Mouse (Mus musculus): ENCODE measurements around the gene Fancg.
"Not testable (repeated sequence)": the region's sequence is repeated elsewhere in the genome, so short reads cannot be mapped to it uniquely, and the experiment has no call there.

The Fancg gene

DNA sequence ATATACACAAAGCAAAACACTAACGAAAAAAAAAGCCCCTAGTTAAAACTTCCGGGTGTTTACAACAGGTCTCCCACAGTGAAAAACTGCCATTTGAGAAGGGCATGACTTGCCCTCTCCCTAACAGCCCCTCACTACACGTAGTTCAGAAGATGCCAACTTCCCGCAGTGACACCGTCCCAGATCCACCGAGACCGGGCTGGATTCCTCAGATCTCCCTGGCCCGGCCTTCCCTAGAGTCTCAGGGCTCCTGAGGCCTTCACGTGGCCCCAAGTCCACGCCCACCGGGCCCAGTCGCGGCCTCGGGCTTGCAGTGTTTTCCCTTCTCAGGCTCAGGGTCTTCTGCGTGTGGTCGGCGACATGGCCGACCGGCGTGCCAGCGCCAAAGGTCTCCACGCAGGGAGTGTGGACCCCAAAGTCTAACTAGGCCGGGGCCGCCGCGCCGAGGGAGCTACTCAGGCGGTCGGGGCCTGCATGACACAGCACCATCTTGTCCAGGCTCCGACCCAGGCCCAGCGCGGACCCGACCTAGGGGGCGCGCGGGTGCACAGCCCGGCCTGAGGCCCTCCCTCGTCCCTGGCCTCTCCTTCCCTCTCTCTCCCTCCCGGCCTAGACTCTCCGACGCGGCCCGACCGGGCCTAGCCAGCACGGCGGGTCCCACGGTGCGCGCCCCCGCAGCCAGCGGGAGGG lies 10.7 kb downstream of the Fancg start:
- DNase-seq (ENCODE audit: low spot score): peak; percentile 70

DNA sequence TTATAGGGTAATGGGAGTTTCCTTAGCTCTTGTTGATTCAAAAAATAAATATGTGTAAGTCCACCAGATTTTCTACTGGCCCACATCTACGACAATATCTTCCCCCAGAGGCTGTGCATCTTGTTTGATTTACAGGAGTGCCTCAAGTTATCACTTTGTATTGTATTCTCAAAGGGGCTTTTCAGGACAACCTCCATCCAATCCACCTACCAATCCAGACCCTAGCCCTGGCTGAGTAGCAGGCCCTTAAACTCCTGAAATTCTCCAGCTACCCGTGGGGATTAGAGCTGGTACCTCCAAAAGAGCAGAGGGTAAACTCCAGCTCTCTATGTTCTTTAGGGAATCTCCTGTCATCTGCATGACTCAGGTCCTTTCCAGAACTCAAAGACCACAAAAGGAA lies 12.3 kb downstream of the Fancg start:
- no peak for DNase-seq (ENCODE audit: low spot score)

DNA sequence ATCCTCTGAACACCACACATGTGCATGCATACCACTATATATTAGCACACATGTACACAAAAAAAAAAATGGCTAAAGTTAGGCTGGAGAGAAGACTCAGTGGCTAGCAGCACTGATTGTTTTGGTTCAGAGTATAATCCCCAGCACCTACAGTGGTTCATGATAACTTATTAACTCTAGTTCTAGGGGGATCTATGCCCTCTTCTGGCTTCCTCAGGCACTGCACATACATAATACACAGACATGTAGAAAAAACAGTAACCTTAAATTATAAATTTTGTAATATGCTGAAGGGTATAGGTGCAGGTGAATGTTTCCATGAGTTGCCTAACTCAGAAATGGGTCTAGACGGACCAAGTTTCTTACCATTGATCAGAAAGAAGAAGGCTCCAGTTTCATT lies 22.0 kb downstream of the Fancg start:
- no peak for DNase-seq (ENCODE audit: low spot score)

DNA sequence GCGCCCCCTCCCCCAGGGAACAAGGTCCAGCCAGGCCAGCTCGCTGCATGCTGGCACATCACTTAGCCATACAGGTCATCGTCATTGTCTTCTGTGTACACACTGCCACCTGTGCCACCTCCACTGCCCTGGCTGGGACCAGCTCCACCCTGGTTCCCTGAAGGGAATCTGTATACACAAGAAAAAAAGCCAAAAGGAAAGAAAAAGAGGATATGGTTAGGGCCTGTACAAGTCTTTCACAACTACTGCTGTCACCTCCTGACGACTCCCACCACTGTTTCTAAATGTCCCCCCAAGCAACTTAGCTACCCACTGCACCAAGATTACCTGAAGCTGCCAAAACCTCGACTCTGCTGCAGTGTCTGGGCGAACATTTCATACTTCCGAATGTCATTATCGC lies 29.8 kb downstream of the Fancg start:
- not testable (repeated sequence) for DNase-seq (ENCODE audit: low spot score)

DNA sequence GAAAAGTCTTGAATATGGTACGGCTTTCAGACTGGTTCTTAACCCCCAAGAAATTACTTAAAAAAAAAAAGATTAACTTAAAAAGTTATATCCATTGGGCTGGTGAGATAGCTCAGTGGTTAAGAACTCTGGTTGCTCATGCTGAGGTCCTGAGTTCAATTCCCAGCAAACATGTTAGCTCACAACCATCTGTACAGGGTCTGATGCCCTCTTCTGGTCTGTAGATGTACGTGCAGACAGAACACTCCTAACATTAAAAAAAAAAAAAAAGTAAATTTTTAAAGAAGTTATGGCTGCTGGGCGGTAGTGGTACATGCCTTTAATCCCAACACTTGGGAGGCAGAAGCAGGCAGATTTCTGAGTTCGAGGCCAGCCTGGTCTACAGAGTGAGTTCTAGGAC lies 32.2 kb downstream of the Fancg start:
- DNase-seq (ENCODE audit: low spot score): no peak

DNA sequence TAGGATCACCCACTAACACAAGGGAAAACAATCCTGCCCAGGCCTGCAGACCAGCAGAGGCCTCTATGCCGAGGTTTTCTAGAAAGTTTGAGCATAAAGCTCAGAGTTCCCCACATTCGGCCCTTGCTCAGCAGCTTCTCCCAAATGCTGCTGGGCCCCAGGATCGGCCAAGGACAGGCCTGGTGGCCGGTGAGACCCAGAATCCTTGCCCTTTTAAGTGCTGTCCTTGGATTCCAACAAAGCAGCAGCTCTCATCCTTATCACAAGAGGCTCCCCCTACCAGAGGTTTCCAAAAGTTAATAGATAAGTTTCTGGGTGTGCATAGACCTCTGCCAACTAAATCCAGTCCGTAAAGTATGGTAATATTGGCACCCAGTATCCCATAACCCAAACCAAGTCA lies 36.4 kb downstream of the Fancg start:
- DNase-seq (ENCODE audit: low spot score): no peak

DNA sequence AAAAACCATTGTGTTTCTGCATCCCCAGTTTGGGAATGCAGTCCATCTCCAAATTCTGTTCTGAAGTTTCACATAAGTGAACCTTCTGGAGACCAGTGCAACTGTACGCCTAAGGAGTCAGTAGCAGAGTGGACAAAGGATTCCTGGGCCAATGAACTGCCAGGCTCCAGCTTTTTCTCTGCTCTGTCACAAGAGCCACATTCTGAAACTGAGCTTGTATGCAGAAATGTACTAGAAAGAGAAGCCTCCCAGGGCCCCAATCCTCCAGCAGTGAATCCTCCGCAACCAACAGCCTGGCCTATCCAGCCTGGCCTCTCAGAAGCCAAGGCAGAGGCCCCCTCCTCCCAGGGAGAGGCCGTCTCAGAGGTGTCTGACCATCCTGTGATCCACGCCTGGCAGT lies 37.4 kb downstream of the Fancg start:
- no peak for DNase-seq (ENCODE audit: low spot score)

DNA sequence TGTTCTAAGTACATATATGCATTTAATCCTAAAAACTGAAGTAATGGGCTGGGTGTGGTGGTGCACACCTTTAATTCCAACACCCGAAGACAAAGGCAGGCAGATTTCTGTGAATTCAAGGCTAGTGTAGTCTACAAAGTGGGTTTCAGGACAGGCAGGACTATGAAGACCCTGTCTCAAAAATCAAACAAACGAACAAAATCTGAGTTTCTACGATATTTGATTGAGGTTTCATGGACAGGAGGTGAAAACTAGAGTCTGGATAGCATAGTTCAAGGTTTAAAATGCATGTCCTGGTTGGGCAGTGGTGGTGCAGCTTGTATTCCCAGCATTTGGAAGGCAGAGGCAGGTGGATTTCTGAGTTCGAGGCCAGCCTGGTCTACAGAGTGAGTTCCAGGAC lies 41.0 kb downstream of the Fancg start, which contains the start of gene 1700022I11Rik:
TSS of gene 1700022I11Rik (plus strand) at position 301 of the 400 bp plus-strand sequence.
- no peak for DNase-seq (ENCODE audit: low spot score)

DNA sequence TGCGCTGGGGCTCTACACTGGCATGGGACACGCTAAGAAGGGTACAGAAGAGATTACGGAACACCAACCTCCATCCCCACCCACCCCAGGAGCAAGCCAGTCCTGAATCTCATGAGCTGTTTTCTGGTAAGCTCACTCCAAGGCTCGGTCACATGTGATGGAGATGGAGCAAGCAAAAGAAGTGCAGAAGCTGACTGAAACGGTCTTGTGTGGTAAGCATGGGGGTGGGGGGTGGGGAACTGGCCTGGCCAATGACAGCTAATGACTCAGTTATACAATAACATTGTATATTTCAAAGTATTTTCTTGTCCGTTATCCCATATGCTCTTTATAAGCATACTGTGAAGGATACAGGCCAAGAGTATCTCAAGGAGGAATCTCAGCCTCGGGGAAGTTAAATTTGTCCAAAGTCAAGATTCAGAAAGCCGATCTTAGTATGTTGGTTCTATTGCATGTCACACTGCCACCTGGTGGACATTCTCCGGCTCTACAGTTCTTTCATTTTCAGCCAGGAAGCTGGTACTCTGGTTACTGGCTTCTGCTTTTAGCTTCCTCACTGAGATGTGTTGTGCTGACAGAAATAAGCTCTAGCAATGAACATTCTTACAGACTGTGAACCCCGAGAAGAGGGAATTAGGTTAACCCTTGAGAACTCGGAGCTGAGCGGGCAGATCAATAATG lies 45.1 kb downstream of the Fancg start:
- peak; percentile 29 for DNase-seq (ENCODE audit: low spot score)

DNA sequence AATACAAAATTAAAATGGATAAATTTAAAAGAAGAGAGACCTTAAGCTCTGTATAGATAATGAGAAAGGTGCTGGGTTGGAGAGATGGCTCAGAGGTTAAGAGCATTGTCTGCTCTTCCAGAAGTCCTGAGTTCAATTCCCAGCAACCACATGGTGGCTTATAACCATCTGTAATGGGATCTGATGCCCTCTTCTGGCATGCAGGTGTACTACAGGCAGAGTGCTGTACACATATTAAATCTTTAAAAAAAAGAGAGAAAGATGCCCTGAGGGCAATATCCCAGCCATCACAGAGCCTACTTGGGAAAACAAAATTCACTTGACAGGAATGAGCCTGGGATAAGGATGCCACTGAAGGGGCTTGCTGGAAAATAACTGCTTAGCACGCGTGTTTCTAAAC lies 46.8 kb downstream of the Fancg start:
- DNase-seq (ENCODE audit: low spot score): no peak

DNA sequence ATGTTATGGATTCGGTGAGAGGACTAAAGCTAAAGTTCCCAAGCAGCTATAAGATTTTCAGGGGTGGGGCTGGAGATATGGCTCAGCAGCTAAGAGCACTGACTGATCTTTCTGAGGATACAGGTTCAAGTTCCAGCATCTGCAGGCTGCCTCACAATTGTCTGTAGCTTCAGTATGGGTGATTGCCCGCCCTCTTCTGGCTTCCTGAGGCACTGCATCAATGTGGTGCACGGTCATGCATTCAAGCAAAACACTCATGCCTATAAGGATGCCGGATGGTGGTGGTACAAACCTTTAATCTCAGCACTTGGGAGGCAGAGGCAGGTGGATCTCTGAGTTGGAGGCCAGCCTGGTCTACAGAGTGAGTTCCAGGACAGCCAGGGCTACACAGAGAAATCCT lies 48.7 kb downstream of the Fancg start:
- peak; percentile 31 for DNase-seq (ENCODE audit: low spot score)

DNA sequence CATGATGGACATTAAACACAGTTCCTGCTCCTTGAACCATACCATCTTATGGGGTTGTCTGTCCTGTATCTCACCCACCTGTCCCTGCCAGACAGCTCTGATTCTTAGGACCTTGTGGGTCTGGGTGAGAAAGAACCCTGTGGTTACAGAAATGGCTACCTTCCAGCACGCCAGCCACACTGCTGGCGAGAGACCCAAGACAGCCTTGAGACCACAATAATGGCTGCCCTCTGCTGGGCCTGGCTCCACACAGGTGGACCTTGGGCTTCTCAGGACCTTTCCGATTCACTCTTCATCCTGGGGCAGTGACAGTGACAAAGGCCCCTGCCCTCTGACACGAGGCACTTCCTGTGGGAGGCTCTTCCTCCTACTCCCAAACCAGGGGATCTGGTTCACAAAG lies 50.9 kb downstream of the Fancg start:
- no peak for DNase-seq (ENCODE audit: low spot score)

DNA sequence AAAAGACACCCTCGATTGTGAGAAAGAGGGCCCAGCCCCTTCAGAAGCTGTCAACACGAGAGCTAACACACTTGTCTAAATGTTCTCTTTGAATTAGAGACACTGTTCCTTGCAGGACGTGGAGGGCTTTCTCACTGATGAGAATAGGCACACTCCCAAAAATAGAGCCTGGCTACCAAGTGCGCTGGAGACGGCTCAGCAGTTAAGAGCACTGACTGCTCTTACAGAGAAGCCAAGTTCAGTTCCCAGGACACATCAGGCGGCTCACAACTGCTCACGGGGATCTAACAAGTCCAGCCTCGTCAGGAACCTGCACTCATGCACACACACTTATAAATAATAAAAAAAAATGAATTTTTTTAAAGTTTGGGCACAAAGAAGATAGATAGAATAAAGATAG lies 51.4 kb downstream of the Fancg start:
- no peak for DNase-seq (ENCODE audit: low spot score)

DNA sequence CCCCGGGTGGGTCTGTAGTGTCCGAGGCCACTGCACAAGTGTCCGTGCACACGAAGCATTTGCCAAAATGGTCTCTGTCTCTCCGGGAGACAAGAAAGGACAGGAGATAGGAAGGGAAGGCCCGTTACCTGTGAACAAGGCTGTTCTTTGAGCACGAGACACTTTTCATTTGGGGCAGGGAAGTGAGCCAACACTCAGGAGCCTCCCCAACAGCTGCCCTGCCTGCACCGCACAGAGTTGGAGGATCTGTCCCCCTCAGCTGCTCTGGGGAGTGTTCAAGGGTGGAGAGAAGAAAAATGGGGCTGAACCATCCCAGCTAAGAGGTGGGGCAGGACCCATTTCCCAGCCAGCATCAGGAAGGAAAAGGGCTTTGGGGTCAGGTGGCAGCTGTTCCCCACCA lies 52.3 kb downstream of the Fancg start:
- no peak for DNase-seq (ENCODE audit: low spot score)

DNA sequence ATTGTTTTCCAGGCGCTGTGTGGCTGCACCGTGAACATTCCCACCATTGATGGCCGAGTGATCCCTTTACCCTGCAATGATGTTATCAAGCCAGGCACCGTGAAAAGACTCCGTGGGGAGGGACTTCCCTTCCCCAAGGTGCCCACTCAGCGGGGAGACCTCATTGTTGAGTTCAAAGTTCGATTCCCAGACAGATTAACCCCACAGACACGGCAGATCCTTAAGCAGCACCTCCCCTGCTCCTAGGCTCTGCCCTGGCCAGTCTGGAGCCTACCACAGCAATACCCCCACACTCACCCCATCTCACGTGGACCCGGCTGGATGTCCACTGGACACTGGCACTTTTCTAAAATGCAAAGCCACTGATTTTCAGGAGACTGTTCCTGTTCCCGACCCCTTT lies 53.0 kb downstream of the Fancg start:
- DNase-seq (ENCODE audit: low spot score): no peak

DNA sequence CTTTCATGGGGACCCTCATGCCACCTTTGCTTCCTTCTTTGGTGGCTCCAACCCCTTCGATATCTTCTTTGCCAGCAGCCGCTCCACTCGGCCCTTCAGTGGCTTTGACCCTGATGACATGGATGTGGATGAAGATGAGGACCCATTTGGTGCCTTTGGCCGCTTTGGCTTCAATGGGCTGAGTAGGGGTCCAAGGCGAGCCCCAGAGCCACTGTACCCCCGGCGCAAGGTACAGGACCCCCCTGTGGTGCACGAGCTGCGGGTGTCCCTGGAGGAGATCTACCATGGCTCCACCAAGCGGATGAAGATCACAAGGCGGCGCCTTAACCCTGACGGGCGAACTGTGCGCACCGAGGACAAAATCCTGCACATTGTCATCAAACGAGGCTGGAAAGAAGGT lies 53.7 kb downstream of the Fancg start:
- no peak for DNase-seq (ENCODE audit: low spot score)

DNA sequence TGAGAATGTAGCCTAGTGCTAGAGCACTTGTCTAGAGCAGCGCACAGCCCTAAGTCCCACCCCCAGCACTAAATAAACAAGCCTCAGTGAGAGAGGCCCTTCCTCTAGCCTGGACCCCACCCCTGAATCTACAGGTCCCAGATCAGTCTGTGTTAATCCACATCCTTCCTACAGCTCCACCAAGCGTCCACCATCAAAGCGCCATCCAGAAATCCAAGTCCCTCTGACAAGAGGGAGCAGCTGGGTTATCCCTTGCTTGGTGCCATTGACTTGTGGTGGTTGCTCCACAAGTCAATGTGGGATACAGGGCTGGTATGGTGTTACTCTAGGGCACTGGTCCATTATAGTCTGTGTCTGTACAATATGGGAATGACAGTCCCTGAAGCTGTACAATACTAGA lies 55.1 kb downstream of the Fancg start:
- DNase-seq (ENCODE audit: low spot score): no peak

DNA sequence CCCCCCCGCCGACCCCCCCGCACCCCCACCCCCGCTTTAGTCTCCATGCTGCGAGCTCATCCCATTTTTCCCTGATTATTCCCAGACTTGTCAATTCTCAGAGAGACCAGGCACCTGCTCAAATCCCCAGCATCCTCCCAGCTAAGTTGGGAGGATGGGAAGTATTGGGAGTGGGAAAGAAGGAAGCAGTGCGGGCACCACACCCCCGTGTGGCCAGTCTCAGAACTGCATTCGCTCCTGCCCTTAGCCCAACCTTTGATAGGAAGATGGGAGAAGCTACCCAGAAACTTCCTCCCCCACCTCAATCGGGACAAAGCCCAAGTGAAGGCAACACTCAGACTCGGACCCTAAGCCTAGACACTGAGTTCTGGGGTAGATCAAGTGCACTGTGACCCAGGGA lies 56.0 kb downstream of the Fancg start:
- peak; percentile 67 for DNase-seq (ENCODE audit: low spot score)

DNA sequence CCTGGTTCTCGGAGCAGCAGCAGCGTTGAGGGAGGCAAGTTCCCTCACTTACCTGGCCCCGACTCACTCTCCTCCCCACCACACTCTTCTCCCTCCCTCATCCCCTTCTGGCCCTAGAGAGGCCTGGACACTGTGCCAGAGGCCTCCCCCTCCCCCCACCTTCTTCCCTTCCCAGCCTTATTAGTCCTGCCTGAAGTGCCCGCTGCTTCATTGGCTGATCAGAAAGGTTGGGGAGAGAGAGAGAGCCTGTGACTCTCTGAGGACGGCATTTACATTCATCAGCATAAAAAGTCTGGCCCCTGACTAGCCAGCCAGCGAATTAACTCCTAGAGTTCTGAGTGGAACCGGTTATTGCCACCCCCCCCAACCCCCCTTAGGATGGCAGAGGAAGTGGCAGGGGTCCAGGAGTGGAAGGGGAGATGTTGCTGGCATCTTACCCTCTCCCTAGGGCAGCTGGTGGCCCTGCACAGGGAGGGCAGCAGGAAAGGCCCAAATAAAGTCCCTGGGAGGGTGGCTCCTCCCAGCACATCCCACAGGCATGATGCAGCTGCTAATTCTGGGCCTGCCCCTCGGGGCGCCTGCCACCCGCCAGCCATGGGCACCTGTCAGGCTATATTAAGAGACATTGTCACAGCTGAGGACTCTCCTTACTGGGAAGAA lies 56.7 kb downstream of the Fancg start:
- DNase-seq (ENCODE audit: low spot score): no peak

DNA sequence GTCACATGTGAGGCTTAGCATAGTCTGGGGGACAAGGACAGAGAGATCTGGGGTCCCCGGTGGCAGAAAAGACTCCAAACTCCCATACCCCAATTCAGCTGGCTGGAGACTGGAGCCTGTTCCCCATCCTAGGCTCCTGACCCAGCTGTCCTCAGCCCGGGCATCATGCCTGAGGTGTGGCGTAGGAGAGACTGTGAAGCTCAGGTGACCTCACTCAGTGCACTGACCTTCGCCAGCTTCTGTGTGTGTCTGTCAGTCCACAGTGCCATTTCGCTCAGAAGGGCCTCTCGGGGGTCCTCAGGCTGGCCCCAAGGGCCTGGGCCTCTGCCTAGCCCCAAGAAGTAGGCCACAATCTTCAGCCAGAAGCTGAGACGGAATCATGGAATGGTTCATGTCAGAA lies 57.7 kb downstream of the Fancg start:
- no peak for DNase-seq (ENCODE audit: low spot score)
